Mouse (Mus musculus) inflammation-experienced regulatory T-cells (primary cell): ENCODE results near the gene Sec14l4. TPM values are rescaled to one million over a fixed set of nuclear protein-coding genes. Genes with fewer than 3 reads are reported as not detected.

Experiments used
- polyA plus RNA-seq, 2 experiments: library from polyadenylated mRNA; unstranded; fragments of 100-300 nt; shearing (Covaris generic); gene quantifications; one replicate each; pipeline ENCODE4 v1.2.1; 2017

Gene Sec14l4
- polyA plus RNA-seq: under 1 TPM in 1 of 2 experiments, not detected in 1; 0.75 TPM

GRCm38 (mm10) chr11:4031126-4031941 lies at the start of gene Sec14l4:
Sec14l4 (plus strand) TSS chr11:4031462.

GRCm38 (mm10) chr11:3983291-3983862 lies 47.9 kb upstream of the Sec14l4 start, which contains the start of gene Gal3st1:
Gal3st1 (plus strand) TSS chr11:3983636.

GRCm38 (mm10) chr11:4064627-4065122 lies 33.4 kb downstream of the Sec14l4 start, which contains the start of gene Sec14l3:
Sec14l3 (plus strand) TSS chr11:4064841.

GRCm38 (mm10) chr11:4095171-4096053 lies 64.2 kb downstream of the Sec14l4 start, which contains the start of gene Mtfp1:
Mtfp1 (minus strand) TSS chr11:4095445.

Other genes starting within 250 kb of the Sec14l4 start
- 1 to 10 TPM in 1 of 2 experiments, under 1 TPM in 1; 0.22 to 1.0 TPM for gene Osbp2, start 167.6 kb upstream of the Sec14l4 start, polyA plus RNA-seq
- gene 4921536K21Rik, start 136.4 kb upstream of the Sec14l4 start, polyA plus RNA-seq: not detected
- gene Dusp18, start 136.2 kb upstream of the Sec14l4 start, polyA plus RNA-seq: under 1 TPM; 0.30 to 0.42 TPM
- gene Slc35e4, start 116.8 kb upstream of the Sec14l4 start, polyA plus RNA-seq: 1 to 10 TPM; 3.9 to 4.0 TPM
- gene Tcn2, start 99.3 kb upstream of the Sec14l4 start, polyA plus RNA-seq: 10 to 100 TPM; 17.7 to 51.7 TPM
- 10 to 100 TPM; 73.5 to 86.3 TPM for gene Pes1, start 67.5 kb upstream of the Sec14l4 start, polyA plus RNA-seq
- gene 4930556J24Rik, start 54.7 kb upstream of the Sec14l4 start, polyA plus RNA-seq: under 1 TPM; 0.29 to 0.88 TPM
- gene Gal3st1, start 47.8 kb upstream of the Sec14l4 start, polyA plus RNA-seq: 1 to 10 TPM in 1 of 2 experiments, under 1 TPM in 1; 0.33 to 1.8 TPM
- 1 to 10 TPM in 1 of 2 experiments, under 1 TPM in 1; 0.19 to 1.5 TPM for gene Sec14l3, start 33.4 kb downstream of the Sec14l4 start, polyA plus RNA-seq
- gene Mtfp1, start 64.0 kb downstream of the Sec14l4 start, polyA plus RNA-seq: 1 to 10 TPM; 1.9 to 4.1 TPM
- gene Sec14l2, start 92.0 kb downstream of the Sec14l4 start, polyA plus RNA-seq: 1 to 10 TPM in 1 of 2 experiments, under 1 TPM in 1; 0.77 to 2.8 TPM
- gene Rnf215, start 103.7 kb downstream of the Sec14l4 start, polyA plus RNA-seq: 10 to 100 TPM; 43.2 to 52.4 TPM
- gene Ccdc157, start 128.8 kb downstream of the Sec14l4 start, polyA plus RNA-seq: 1 to 10 TPM; 4.4 to 9.4 TPM
- 10 to 100 TPM; 69.4 to 69.8 TPM for gene Sf3a1, start 128.9 kb downstream of the Sec14l4 start, polyA plus RNA-seq
- gene Tbc1d10a, start 155.3 kb downstream of the Sec14l4 start, polyA plus RNA-seq: 100 to 1,000 TPM; 110 to 134 TPM
- gene Castor1, start 186.8 kb downstream of the Sec14l4 start, polyA plus RNA-seq: 10 to 100 TPM; 45.3 to 46.4 TPM
- gene Osm, start 205.0 kb downstream of the Sec14l4 start, polyA plus RNA-seq: 10 to 100 TPM; 27.4 to 46.4 TPM
- 1 to 10 TPM in 1 of 2 experiments, under 1 TPM in 1; 0.09 to 3.4 TPM for gene Lif, start 226.1 kb downstream of the Sec14l4 start, polyA plus RNA-seq